Mouse (Mus musculus) large intestine, adult 2 months (tissue): Measurements from ENCODE around the gene Rpl12. TPM values are rescaled to one million over a fixed set of nuclear protein-coding genes. Genes with fewer than 3 reads are reported as not detected.
"Not testable (repeated sequence)": the region's sequence is repeated elsewhere in the genome, so short reads cannot be mapped to it uniquely, and the experiment has no call there.

ENCODE experiments used
- DNase-seq: peaks from one replicate; pipeline ENCODE4 v3.0.0-alpha.2; 2012; ENCODE audit warnings: low read depth, low spot score
- WGBS: fragments of 180-500 bp; shearing (Covaris S2); methylation state at CpG from one replicate; pipeline ENCODE4 v1.1.7; 2018; 5-methylcytosine and 5-hydroxymethylcytosine counted together
- polyA plus RNA-seq: library from polyadenylated mRNA; depleted of rRNA; stranded (reverse); fragments of >200 nt; gene quantifications from 2 replicates; pipeline ENCODE4 v1.2.3, GENCODE M21; 2012

Rpl12 gene
- polyA plus RNA-seq, 1 experiment = 390 TPM

GRCm38 (mm10) chr2:32977114-32977513, 15.8 kb downstream of the Rpl12 start:
- DNase-seq = no peak

GRCm38 (mm10) chr2:32978675-32979074, 17.3 kb downstream of the Rpl12 start:
- 62% methylated on average over 3 of the region's 3 CpGs for whole genome bisulfite sequencing
- no peak for DNase-seq

More at GRCm38 (mm10) chr2:32977114-32977513, 15.8 kb downstream of the Rpl12 start:
- WGBS = 78% methylated on average over 5 of the region's 5 CpGs

- WGBS = 89% methylated on average over 7 of the region's 7 CpGs
- DNase-seq = no peak
These were observed 18.3 kb downstream of the Rpl12 start for GRCm38 (mm10) chr2:32979675-32980074.

GRCm38 (mm10) chr2:32981281-32981680, 19.9 kb downstream of the Rpl12 start:
- no peak for DNase-seq
- 2% methylated on average over 23 of the region's 23 CpGs for WGBS

- under 1% methylated on average over 50 of the region's 50 CpGs for WGBS
These were observed 20.4 kb downstream of the Rpl12 start, which contains the start of gene Slc2a8 for GRCm38 (mm10) chr2:32981725-32982271. Gene Slc2a8 (minus strand): TSS chr2:32982083.

GRCm38 (mm10) chr2:32982700-32983099, 21.3 kb downstream of the Rpl12 start:
- no peak for DNase-seq
- WGBS = 2% methylated on average over 4 of the region's 4 CpGs

More at GRCm38 (mm10) chr2:32981725-32982271, 20.4 kb downstream of the Rpl12 start, which contains the start of gene Slc2a8:
- DNase-seq = peak; percentile 73

GRCm38 (mm10) chr2:32983617-32984016, 22.3 kb downstream of the Rpl12 start:
- 22% methylated on average over 6 of the region's 6 CpGs for WGBS
- no peak for DNase-seq

- WGBS = 76% methylated on average over 8 of the region's 8 CpGs
- DNase-seq = no peak
These were observed 24.5 kb downstream of the Rpl12 start for GRCm38 (mm10) chr2:32985844-32986243.

GRCm38 (mm10) chr2:32989376-32989775, 28.0 kb downstream of the Rpl12 start:
- 34% methylated on average over 3 of the region's 3 CpGs for WGBS
- no peak for DNase-seq

GRCm38 (mm10) chr2:32990167-32990832, 28.9 kb downstream of the Rpl12 start:
- no peak for DNase-seq
- 59% methylated on average over 13 of the region's 13 CpGs for WGBS

GRCm38 (mm10) chr2:32992130-32992529, 30.8 kb downstream of the Rpl12 start:
- DNase-seq = no peak
- 63% methylated on average over 6 of the region's 6 CpGs for WGBS

GRCm38 (mm10) chr2:32997081-32997480, 35.7 kb downstream of the Rpl12 start:
- no peak for DNase-seq
- 81% methylated on average over 6 of the region's 6 CpGs for WGBS

GRCm38 (mm10) chr2:32997792-32998191, 36.4 kb downstream of the Rpl12 start:
- DNase-seq = no peak
- 92% methylated on average over 4 of the region's 4 CpGs for WGBS

- no peak for DNase-seq
- WGBS = 78% methylated on average over 2 of the region's 2 CpGs
These were observed 38.4 kb downstream of the Rpl12 start for GRCm38 (mm10) chr2:32999752-33000151.

GRCm38 (mm10) chr2:33002144-33002543, 40.8 kb downstream of the Rpl12 start:
- no peak for DNase-seq
- 89% methylated on average over 7 of the region's 7 CpGs for WGBS

- WGBS = 48% methylated on average over 5 of the region's 5 CpGs
- DNase-seq = no peak
These were observed 43.7 kb downstream of the Rpl12 start for GRCm38 (mm10) chr2:33005041-33005440.

GRCm38 (mm10) chr2:33009055-33009454, 47.7 kb downstream of the Rpl12 start:
- DNase-seq = not testable (repeated sequence)
- WGBS = 90% methylated on average over 4 of the region's 4 CpGs

- WGBS = 88% methylated on average over 5 of the region's 5 CpGs
- no peak for DNase-seq
These were observed 53.5 kb downstream of the Rpl12 start for GRCm38 (mm10) chr2:33014877-33015276.
